Comparison of ENCODE assay signal across 7 mouse cellular contexts in the genomic region with DNA sequence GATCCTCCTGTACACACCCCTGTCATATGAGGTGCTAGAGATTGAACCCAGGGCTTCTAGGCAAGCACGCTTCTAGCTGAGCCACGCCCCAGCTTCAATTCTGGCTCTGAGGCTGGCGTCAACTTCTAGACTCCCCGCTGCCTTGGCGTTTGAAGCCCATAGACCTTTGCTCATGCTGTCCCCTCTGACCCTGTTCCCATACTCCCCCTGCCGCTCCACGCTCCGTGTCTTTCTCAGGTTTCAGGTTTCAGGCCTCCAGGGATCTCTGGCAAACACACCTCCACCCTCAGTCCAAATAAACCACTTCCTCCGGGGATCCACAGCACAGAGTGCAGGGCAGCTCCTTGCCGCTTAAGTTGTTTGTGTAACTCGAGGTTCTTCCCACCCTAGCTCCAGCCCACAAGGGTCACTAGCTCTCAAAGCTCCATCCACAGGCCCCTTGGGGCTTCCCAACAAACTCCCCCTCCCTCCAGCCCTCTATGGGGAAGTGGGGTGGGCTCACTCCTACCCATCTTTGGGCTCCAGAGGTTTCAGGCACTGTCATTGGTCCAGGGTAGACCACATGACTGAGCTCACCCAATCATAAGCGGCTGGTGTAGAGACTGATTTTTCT. TPM values are rescaled to one million over a fixed set of nuclear protein-coding genes. Genes with fewer than 3 reads are reported as not detected.
DNase-seq lines count a peak whose midpoint lies in the region; ATAC-seq and TF ChIP-seq lines count a peak whose summit lies in the region.

No protein-coding gene starts in this region.

- peak; percentile 82 for DNase-seq in 416B (ENCODE audit: low read depth)
- peak; percentile 63 to 64 for DNase-seq in B cell, adult 2 months
- DNase-seq in kidney, adult 2 months = peak; percentile 80
- DNase-seq in lung, postnatal 0 days (ENCODE audit: low spot score) = peak; percentile 77
- peak; percentile 62 for DNase-seq in thymus, postnatal 0 days (ENCODE audit: low spot score)
- DNase-seq in MN1 (ENCODE audit: low spot score) = no peak

- TF ChIP-seq EP300 in lung, postnatal 0 days (IDR thresholded peaks at IDR 0.05) = no peak

- no peaks in the 10 kb centered on the region for H3K27me3 ChIP-seq in embryonic facial prominence, embryonic 13.5 days
- H3K27me3 ChIP-seq in kidney, adult 2 months (replicated peaks; ENCODE audit: control insufficient read depth, insufficient read depth, low read length) = no peaks in the 10 kb centered on the region
- H3K27me3 ChIP-seq in lung, postnatal 0 days (replicated peaks; ENCODE audit: insufficient read depth, low read length) = no peaks in the 10 kb centered on the region

- H3K36me3 ChIP-seq in embryonic facial prominence, embryonic 13.5 days = no peaks in the 10 kb centered on the region
- no peaks in the 10 kb centered on the region for H3K36me3 ChIP-seq in kidney, adult 2 months (ENCODE audit: control insufficient read depth, insufficient read depth, low read length)
- no peaks in the 10 kb centered on the region for H3K36me3 ChIP-seq in lung, postnatal 0 days (ENCODE audit: insufficient read depth, low read length)

- H3K9me3 ChIP-seq in embryonic facial prominence, embryonic 13.5 days = no peaks in the 10 kb centered on the region
- H3K9me3 ChIP-seq in lung, postnatal 0 days (ENCODE audit: low read length) = no peaks in the 10 kb centered on the region

- TF ChIP-seq CTCF in kidney, adult 2 months (conservative IDR thresholded peaks at IDR 0.05; ENCODE audit: insufficient read depth, insufficient read length, low read depth, low read length) = no peak
- TF ChIP-seq CTCF in lung, postnatal 0 days (IDR thresholded peaks at IDR 0.05) = peak; percentile 20; the same call in 1 of the 2 replicates

- H3K9ac ChIP-seq in embryonic facial prominence, embryonic 13.5 days = no peak overlapping the region
- no peak overlapping the region for H3K9ac ChIP-seq in lung, postnatal 0 days (replicated peaks; ENCODE audit: low read depth)

- H3K27ac ChIP-seq in embryonic facial prominence, embryonic 13.5 days = no peak overlapping the region
- H3K27ac ChIP-seq in kidney, adult 2 months (ENCODE audit: insufficient read depth, low read depth, low read length) = peak overlapping the region; percentile 13
- peak overlapping the region; percentile 73 for H3K27ac ChIP-seq in lung, postnatal 0 days (ENCODE audit: low read length)

- ATAC-seq in embryonic facial prominence, embryonic 13.5 days (ENCODE audit: insufficient number of reproducible peaks, insufficient read depth, low FRiP score, low TSS enrichment, low read depth) = peak; percentile 70; the same call in 1 of the 2 replicates
- ATAC-seq in lung, postnatal 0 days = peak; percentile 60

- WGBS in embryonic facial prominence, embryonic 13.5 days = 6% methylated on average over 12 of the region's 12 CpGs
- WGBS in kidney, adult 2 months = 13% methylated on average over 12 of the region's 12 CpGs
- 8% methylated on average over 12 of the region's 12 CpGs for WGBS in lung, postnatal 0 days

- TF ChIP-seq POLR2A in kidney, adult 2 months (IDR thresholded peaks at IDR 0.05; ENCODE audit: low read depth, low read length) = no peak

- peak overlapping the region; percentile 10; the same call in 1 of the 2 replicates for H3K4me3 ChIP-seq in embryonic facial prominence, embryonic 13.5 days
- H3K4me3 ChIP-seq in kidney, adult 2 months (ENCODE audit: insufficient read depth, low read depth, low read length) = no peak overlapping the region
- no peak overlapping the region for H3K4me3 ChIP-seq in lung, postnatal 0 days (ENCODE audit: low read depth, low read length)

- peak overlapping the region; percentile 41 for H3K4me2 ChIP-seq in embryonic facial prominence, embryonic 13.5 days
- H3K4me2 ChIP-seq in lung, postnatal 0 days (replicated peaks; ENCODE audit: low read depth, low read length) = peak overlapping the region; percentile 27

- H3K4me1 ChIP-seq in embryonic facial prominence, embryonic 13.5 days = peaks cover 7% of the 10 kb centered on the region
- peaks cover 9% of the 10 kb centered on the region; the same call in 1 of the 2 replicates for H3K4me1 ChIP-seq in kidney, adult 2 months (ENCODE audit: control insufficient read depth, insufficient read depth, low read length)
- peaks cover 24% of the 10 kb centered on the region; the same call in 1 of the 2 replicates for H3K4me1 ChIP-seq in lung, postnatal 0 days (ENCODE audit: insufficient read depth, low read depth, low read length)

RNA-seq across cellular contexts. Expression of gene Clic4, which starts 20.0 kb away (rescaled TPM):
- polyA plus RNA-seq in embryonic facial prominence, embryonic 13.5 days (2015; fragmentation: Nextera tagmentation; extraction: Ambion mirVana) = 121 TPM in 2 replicates
- 86.6 and 91.1 TPM in 2 replicates for polyA plus RNA-seq in kidney, adult 2 months (2012; rRNA removed)
- polyA plus RNA-seq in lung, postnatal 0 days (2015; fragmentation: Nextera tagmentation; extraction: Ambion mirVana) = 205 and 211 TPM in 2 replicates
- polyA plus RNA-seq in thymus, postnatal 0 days (2015; fragmentation: Nextera tagmentation; extraction: Ambion mirVana) = 71.1 and 72.5 TPM in 2 replicates
